Mouse (Mus musculus) neural tube, embryonic 11.5 days (tissue): ENCODE measurements around the gene Gm20920. TPM values are rescaled to one million over a fixed set of nuclear protein-coding genes. Genes with fewer than 3 reads are reported as not detected.
"Not testable (repeated sequence)": the region's sequence is repeated elsewhere in the genome, so short reads cannot be mapped to it uniquely, and the experiment has no call there.

Source experiments
- ATAC-seq: fragments of 200-750 bp; cut with Nextera tagmentation; 2 replicates; pipeline ENCODE4 v1.8.0; 2017; ENCODE audit warnings: moderate number of reproducible peaks, mild to moderate bottlenecking, moderate TSS enrichment, moderate library complexity; ENCODE audit not compliant: insufficient read depth, low FRiP score, low TSS enrichment
- DNase-seq: peaks from one replicate; pipeline ENCODE4 v3.0.0-alpha.2; 2015; ENCODE audit warnings: low spot score
- H3K27ac ChIP-seq: fragments of 300-500 bp; sonication (generic); 2 replicates; pipeline ENCODE4 v1.5.1; 2014; ENCODE audit warnings: low read depth, mild to moderate bottlenecking, low read length
- H3K27me3 ChIP-seq: fragments of 300-500 bp; sonication (generic); 2 replicates; pipeline ENCODE4 v1.6.1; 2014; ENCODE audit warnings: mild to moderate bottlenecking, low read length, mixed read lengths; ENCODE audit not compliant: control insufficient read depth, insufficient read depth
- H3K36me3 ChIP-seq: fragments of 300-500 bp; sonication (generic); 2 replicates; pipeline ENCODE4 v1.6.1; 2014; ENCODE audit warnings: mild to moderate bottlenecking, low read length, moderate library complexity, mixed read lengths; ENCODE audit not compliant: control insufficient read depth, insufficient read depth
- H3K4me1 ChIP-seq: fragments of 300-500 bp; sonication (generic); 2 replicates; pipeline ENCODE4 v1.6.1; 2014; ENCODE audit warnings: low read length, mixed read lengths; ENCODE audit not compliant: control insufficient read depth, insufficient read depth
- H3K4me2 ChIP-seq: fragments of 300-500 bp; sonication (generic); 2 replicates; pipeline ENCODE4 v1.6.1; 2014; ENCODE audit warnings: low read depth, mild to moderate bottlenecking, moderate library complexity
- H3K4me3 ChIP-seq: fragments of 300-500 bp; sonication (generic); 2 replicates; pipeline ENCODE4 v1.5.1; 2014; ENCODE audit warnings: low read depth, low read length
- H3K9ac ChIP-seq: fragments of 300-500 bp; sonication (generic); 2 replicates; pipeline ENCODE4 v1.6.1; 2014; ENCODE audit warnings: mild to moderate bottlenecking, low read length
- H3K9me3 ChIP-seq: fragments of 300-500 bp; sonication (generic); 2 replicates; pipeline ENCODE4 v1.6.1; 2016; ENCODE audit warnings: low read length; ENCODE audit not compliant: control insufficient read depth
- WGBS: fragments of 180-500 bp; shearing (Covaris S2); extraction: QIAGEN DNeasy Blood & Tissue Kit; methylation state at CpG from one replicate; pipeline ENCODE4 v1.1.7; 2014; 5-methylcytosine and 5-hydroxymethylcytosine counted together
- polyA plus RNA-seq: library from polyadenylated mRNA; unstranded; fragments of >200 nt; fragmentation: Nextera tagmentation; extraction: Ambion mirVana; gene quantifications from 2 replicates; pipeline ENCODE4 v1.2.1, GENCODE M21; 2014

The Gm20920 gene
- not detected in 2 replicates for polyA plus RNA-seq

- DNase-seq, H3K27ac ChIP-seq, H3K4me3 ChIP-seq, ATAC-seq, H3K4me2 ChIP-seq, H3K36me3 ChIP-seq, H3K4me1 ChIP-seq, H3K9me3 ChIP-seq, H3K9ac ChIP-seq, H3K27me3 ChIP-seq: not testable (repeated sequence)
- no CpG with 5 or more reads among the region's 6 CpGs for WGBS
Measured at GRCm38 (mm10) chrY:51851820-51852219, at the start of gene Gm20920. TSS of gene Gm20920 (plus strand) at chrY:51852120.
